Mouse (Mus musculus): ENCODE results near the gene Tomt.

GRCm38 (mm10) chr7:101933751-101934240, 27.6 kb upstream of the Tomt start, which contains the start of the genes Lrrc51 and Numa1:
- TF ChIP-seq CTCF (IDR thresholded peaks at IDR 0.05; ENCODE audit: low read depth, low read length) (no peak), GATA1 (IDR thresholded peaks at IDR 0.05; ENCODE audit: borderline replicate concordance, low read length) (no peak), TAL1 (conservative IDR thresholded peaks at IDR 0.05; ENCODE audit: low read depth, low read length) (no peak), POLR2AphosphoS5 (IDR thresholded peaks at IDR 0.05; ENCODE audit: insufficient replicate concordance, low read depth, low read length) (no peak), GATA2 (IDR thresholded peaks at IDR 0.05; ENCODE audit: borderline replicate concordance, low read depth, low read length) (no peak)
